Mouse (Mus musculus) liver, adult 10 weeks (tissue): ENCODE data around the gene Olfr112. TPM values are rescaled to one million over a fixed set of nuclear protein-coding genes. Genes with fewer than 3 reads are reported as not detected.

Experiments
- polyA plus RNA-seq: library from polyadenylated mRNA; stranded (reverse); fragments of 350-450 nt; fragmentation: Illumina TruSeq; extraction: RNeasy Lipid Tissue Mini Kit (QIAGEN cat#74804); gene quantifications from one replicate; pipeline ENCODE4 v1.2.3, GENCODE M21; 2014; ENCODE audit warnings: low read depth, low replicate concordance

The Olfr112 gene
- not detected for polyA plus RNA-seq

DNA sequence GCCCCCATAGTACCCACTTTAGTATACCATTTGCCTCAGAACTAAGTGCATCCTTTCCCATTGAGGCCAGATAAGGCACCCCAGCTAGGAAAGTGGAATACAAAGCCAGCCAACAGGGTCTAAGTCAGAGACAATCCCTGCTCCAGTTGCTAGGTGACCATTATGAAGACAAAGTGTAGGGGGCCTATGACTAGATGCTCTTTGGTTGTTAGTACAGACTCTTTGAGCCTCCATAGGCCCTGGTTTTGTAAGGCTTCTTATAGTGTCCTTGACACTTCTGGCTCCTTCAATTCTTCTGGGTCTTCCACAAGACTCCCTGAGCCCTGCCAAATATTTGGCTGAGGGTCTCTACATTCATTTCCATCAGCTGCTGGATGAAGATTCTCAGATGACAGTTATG is at the start of gene Olfr112:
Olfr112 (minus strand) TSS at position 101 of the 400 bp plus-strand sequence.

DNA sequence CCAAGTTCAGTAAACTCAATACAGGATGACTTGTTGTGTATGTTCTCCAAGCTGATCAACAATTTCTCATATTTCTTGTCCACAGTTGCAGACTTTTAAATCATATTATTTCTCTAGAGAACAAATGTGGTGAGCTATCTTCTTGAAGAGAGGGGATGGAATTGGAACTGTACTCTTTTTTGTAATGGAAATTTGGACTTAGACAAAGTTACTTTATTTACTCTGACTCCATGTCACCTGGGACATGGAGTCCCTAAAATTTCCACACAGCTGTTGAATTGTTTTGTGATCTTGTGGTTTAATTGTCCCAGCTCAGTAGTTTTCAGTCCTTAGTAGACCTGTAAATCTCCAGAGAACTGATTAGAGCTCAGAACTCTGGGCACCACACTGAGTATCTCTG is 23.4 kb upstream of the Olfr112 start, which contains the start of gene Olfr114:
Olfr114 (minus strand) TSS at position 101 of the 400 bp plus-strand sequence.

DNA sequence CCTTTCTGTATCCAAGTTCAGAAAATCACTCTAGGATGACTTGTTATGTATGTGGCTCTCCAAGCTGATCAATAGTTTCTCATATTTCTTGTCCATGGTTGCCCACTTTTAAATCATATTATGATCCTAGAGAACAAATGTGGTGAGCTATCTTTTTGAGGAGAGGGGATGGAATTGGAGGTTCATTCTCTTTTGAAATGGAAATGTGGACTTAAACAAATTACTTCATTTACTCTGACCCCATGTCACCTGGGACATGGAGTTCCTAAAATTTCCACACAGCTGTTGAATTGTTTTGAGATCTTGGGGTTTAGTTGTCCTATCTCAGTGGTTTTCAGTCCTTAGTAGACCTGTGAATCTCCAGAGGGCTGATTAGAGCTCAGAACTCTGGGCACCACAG is 8.3 kb upstream of the Olfr112 start, which contains the start of gene Olfr113:
Olfr113 (minus strand) TSS at position 101 of the 400 bp plus-strand sequence.

Other genes starting within 250 kb of the Olfr112 start
- gene Olfr103, start 229.8 kb downstream of the Olfr112 start, polyA plus RNA-seq = not detected
- gene Olfr104-ps, start 209.9 kb downstream of the Olfr112 start, polyA plus RNA-seq = not detected
- not detected for gene Olfr105-ps, start 190.4 kb downstream of the Olfr112 start, polyA plus RNA-seq
- gene Olfr106-ps, start 179.1 kb downstream of the Olfr112 start, polyA plus RNA-seq = not detected
- gene Olfr107, start 170.2 kb downstream of the Olfr112 start, polyA plus RNA-seq = not detected
- not detected for gene Olfr108, start 124.0 kb downstream of the Olfr112 start, polyA plus RNA-seq
- gene Olfr109, start 110.5 kb downstream of the Olfr112 start, polyA plus RNA-seq = not detected
- not detected for gene H2-M2, start 85.9 kb downstream of the Olfr112 start, polyA plus RNA-seq
- not detected for gene Olfr110, start 77.0 kb downstream of the Olfr112 start, polyA plus RNA-seq
- gene Olfr111, start 61.4 kb downstream of the Olfr112 start, polyA plus RNA-seq = not detected
- not detected for gene Olfr113, start 8.2 kb upstream of the Olfr112 start, polyA plus RNA-seq
- gene Olfr114, start 23.3 kb upstream of the Olfr112 start, polyA plus RNA-seq = not detected
- not detected for gene Olfr115, start 57.7 kb upstream of the Olfr112 start, polyA plus RNA-seq
- not detected for gene Olfr116, start 57.7 kb upstream of the Olfr112 start, polyA plus RNA-seq
- not detected for gene Olfr117, start 94.3 kb upstream of the Olfr112 start, polyA plus RNA-seq
- gene Olfr118, start 97.5 kb upstream of the Olfr112 start, polyA plus RNA-seq = not detected
- not detected for gene Olfr119, start 127.1 kb upstream of the Olfr112 start, polyA plus RNA-seq
- gene Olfr120, start 152.4 kb upstream of the Olfr112 start, polyA plus RNA-seq = not detected
- gene Olfr121, start 179.4 kb upstream of the Olfr112 start, polyA plus RNA-seq = not detected
- gene Olfr122, start 199.2 kb upstream of the Olfr112 start, polyA plus RNA-seq = not detected
- gene Olfr123, start 224.1 kb upstream of the Olfr112 start, polyA plus RNA-seq = not detected
- not detected for gene Olfr124, start 230.4 kb upstream of the Olfr112 start, polyA plus RNA-seq